Mouse (Mus musculus): ENCODE results near the gene Sox12.

DNA sequence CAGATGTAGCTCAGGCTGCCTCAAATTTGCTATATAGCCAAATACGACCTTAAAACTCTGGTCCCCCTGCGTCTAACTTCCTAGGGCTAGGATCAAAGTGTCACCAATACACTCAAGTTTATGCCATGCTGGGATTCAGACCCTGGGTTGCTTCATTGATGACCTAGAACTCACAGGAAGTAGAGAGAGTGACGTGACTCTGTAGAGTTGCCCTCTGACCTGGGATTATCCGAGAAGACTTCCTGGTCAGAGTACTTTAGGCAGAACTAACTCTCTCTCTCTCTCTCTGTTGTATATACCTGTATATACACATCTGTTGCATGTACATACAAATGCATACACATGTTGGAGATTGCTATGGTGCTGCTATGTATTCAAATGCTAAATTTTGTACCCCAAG, 25.2 kb downstream of the Sox12 start:
- TF ChIP-seq POLR2A (IDR thresholded peaks at IDR 0.05; ENCODE audit: low read depth, low read length) (no peak), CTCF (IDR thresholded peaks at IDR 0.05; ENCODE audit: extremely low read depth, insufficient read depth, insufficient read length, insufficient replicate concordance) (no peak)
